Mouse (Mus musculus): ENCODE results near the gene D130043K22Rik. TPM values are rescaled to one million over a fixed set of nuclear protein-coding genes. Genes with fewer than 3 reads are reported as not detected.

Gene D130043K22Rik
- polyA plus RNA-seq, 1 experiment from 2014 or later, result 6.1 TPM

DNA sequence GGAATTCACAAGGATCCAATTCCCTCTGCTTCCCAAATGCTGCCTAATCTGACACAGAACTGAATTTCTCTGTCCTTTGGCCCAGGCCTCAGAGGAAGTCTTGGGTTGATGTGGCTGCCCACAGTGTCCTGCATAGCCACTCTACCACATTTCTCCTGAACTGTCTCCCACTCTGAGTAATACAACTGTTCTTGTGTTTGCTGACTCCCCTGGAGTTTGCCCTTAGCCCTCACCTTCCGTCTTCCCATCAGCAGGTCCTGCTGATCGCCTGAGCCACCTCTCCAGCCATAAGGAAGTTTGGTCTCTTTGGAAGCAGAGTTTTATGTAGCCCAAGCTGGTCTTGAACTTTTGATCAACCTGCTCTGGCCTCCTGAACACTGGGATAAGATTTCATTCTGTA lies 7.1 kb downstream of the D130043K22Rik start:
- no peak overlapping the region for H3K27ac ChIP-seq (ENCODE audit: low read depth, low read length)
- no peaks in the 10 kb centered on the region for H3K36me3 ChIP-seq (ENCODE audit: control insufficient read depth, insufficient read depth, low read length)
- no peaks in the 10 kb centered on the region for H3K9me3 ChIP-seq (ENCODE audit: control insufficient read depth, low read length)
- H3K4me3 ChIP-seq (ENCODE audit: low read depth, low read length), result no peak overlapping the region
- WGBS, result 90% methylated on average over 2 of the region's 2 CpGs
- H3K4me1 ChIP-seq (ENCODE audit: control insufficient read depth, insufficient read depth, low read length), result no peaks in the 10 kb centered on the region
- ATAC-seq (ENCODE audit: low read depth), result no peak
- no peak overlapping the region for H3K9ac ChIP-seq (replicated peaks; ENCODE audit: low read depth, low read length)
- no peaks in the 10 kb centered on the region for H3K27me3 ChIP-seq (ENCODE audit: control insufficient read depth, insufficient read depth, low read length)
- H3K4me2 ChIP-seq (ENCODE audit: low read depth, low read length), result no peak overlapping the region

DNA sequence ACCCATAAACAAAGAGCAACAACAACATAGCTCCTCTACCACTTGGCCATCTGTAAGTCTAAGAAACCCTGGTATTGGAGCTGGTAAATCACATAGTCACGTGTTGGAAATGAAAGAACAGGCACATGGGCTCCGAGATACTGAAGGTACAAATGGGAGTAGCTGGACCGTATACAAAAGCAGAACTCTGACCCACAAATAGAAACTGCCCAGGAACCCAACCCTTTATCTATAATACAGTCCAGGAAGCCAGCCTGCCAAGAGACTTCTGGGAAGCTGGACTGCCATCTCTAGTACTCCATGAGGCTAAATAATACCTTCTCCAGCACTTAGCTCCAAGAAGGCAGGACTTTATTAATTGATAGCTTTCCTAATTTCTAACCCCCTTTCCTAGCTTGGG lies 7.6 kb downstream of the D130043K22Rik start:
- H3K4me1 ChIP-seq (ENCODE audit: control insufficient read depth, insufficient read depth, low read length), result no peaks in the 10 kb centered on the region
- WGBS, result 91% methylated on average over 3 of the region's 3 CpGs
- H3K27me3 ChIP-seq (ENCODE audit: control insufficient read depth, insufficient read depth, low read length), result no peaks in the 10 kb centered on the region
- no peak overlapping the region for H3K4me3 ChIP-seq (ENCODE audit: low read depth, low read length)
- no peak overlapping the region for H3K4me2 ChIP-seq (ENCODE audit: low read depth, low read length)
- no peak overlapping the region for H3K27ac ChIP-seq (ENCODE audit: low read depth, low read length)
- H3K9ac ChIP-seq (replicated peaks; ENCODE audit: low read depth, low read length), result no peak overlapping the region
- no peaks in the 10 kb centered on the region for H3K36me3 ChIP-seq (ENCODE audit: control insufficient read depth, insufficient read depth, low read length)
- no peaks in the 10 kb centered on the region for H3K9me3 ChIP-seq (ENCODE audit: control insufficient read depth, low read length)
- no peak for ATAC-seq (ENCODE audit: low read depth)

DNA sequence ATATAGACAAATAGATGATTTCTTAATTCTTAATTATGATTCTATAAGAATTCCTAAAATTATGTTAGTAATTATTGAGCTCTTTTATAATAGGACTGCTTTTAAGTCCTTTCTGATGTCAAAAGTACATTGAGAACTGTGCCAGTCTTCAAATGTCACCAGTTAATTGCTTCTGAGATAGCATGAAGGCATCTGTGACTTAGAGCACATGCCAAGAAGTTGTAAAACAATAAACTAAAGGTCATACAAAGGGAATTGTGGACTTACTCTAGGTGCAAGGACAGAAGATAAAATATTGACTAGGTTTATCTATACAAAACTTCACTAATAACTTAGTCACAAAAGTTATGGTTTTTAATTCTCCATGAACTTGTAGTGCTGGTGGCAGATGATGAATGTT lies 14.2 kb downstream of the D130043K22Rik start:
- H3K9me3 ChIP-seq (ENCODE audit: control insufficient read depth, low read length), result no peaks in the 10 kb centered on the region
- no peaks in the 10 kb centered on the region for H3K36me3 ChIP-seq (ENCODE audit: control insufficient read depth, insufficient read depth, low read length)
- no peak overlapping the region for H3K27ac ChIP-seq (ENCODE audit: low read depth, low read length)
- H3K9ac ChIP-seq (replicated peaks; ENCODE audit: low read depth, low read length), result no peak overlapping the region
- H3K4me2 ChIP-seq (ENCODE audit: low read depth, low read length), result no peak overlapping the region
- no peak overlapping the region for H3K4me3 ChIP-seq (ENCODE audit: low read depth, low read length)
- H3K4me1 ChIP-seq (ENCODE audit: control insufficient read depth, insufficient read depth, low read length), result no peaks in the 10 kb centered on the region
- H3K27me3 ChIP-seq (ENCODE audit: control insufficient read depth, insufficient read depth, low read length), result no peaks in the 10 kb centered on the region
- no peak for ATAC-seq (ENCODE audit: low read depth)

DNA sequence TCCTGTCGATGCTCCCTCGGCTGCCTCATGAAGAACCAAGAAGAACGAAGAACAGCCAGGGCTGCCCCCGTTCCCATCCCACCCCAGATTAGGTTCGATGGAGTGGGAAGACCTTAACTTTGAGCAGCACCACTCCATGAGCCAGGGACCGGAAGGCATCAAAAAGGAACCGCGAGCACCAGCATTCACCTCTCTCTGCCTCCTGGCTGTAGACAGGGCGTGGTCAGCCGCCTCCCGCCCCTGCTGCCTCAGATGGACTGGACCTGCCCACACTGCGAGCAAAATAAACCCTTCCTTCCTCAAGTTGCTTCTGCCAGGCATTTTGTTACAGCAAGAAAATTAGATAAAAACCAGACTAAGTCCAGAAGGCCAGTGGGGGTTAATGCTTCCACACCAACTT lies 16.1 kb downstream of the D130043K22Rik start:
- H3K27me3 ChIP-seq (ENCODE audit: control insufficient read depth, insufficient read depth, low read length), result no peaks in the 10 kb centered on the region
- H3K9me3 ChIP-seq (ENCODE audit: control insufficient read depth, low read length), result no peaks in the 10 kb centered on the region
- no peaks in the 10 kb centered on the region for H3K4me1 ChIP-seq (ENCODE audit: control insufficient read depth, insufficient read depth, low read length)
- no peaks in the 10 kb centered on the region for H3K36me3 ChIP-seq (ENCODE audit: control insufficient read depth, insufficient read depth, low read length)
- no peak overlapping the region for H3K4me3 ChIP-seq (ENCODE audit: low read depth, low read length)
- ATAC-seq (ENCODE audit: low read depth), result no peak
- H3K9ac ChIP-seq (replicated peaks; ENCODE audit: low read depth, low read length), result no peak overlapping the region
- 66% methylated on average over 12 of the region's 12 CpGs for WGBS
- no peak overlapping the region for H3K4me2 ChIP-seq (ENCODE audit: low read depth, low read length)
- no peak overlapping the region for H3K27ac ChIP-seq (ENCODE audit: low read depth, low read length)

DNA sequence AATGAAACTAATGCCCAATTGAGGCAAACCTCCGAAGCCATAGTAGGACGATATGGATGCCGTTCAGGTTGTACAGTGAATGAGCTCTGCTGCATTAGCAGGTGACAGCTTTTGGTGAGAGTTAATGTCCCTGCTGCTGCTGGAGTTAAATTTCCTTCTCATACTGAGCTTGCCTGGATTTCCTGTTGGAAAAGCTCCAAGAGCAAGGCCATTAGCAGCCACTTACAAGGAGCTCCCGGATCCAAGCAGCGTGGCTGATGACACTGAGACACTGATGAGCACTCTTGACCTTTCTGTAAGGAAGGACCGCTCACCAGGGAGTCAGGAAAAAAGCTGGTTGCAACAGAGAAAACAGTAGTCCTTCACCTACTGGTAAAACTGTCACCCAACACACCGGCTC lies 17.1 kb downstream of the D130043K22Rik start:
- Histone ChIP-seq H3K4me1 (ENCODE audit: control insufficient read depth, insufficient read depth, low read length) (no peaks in the 10 kb centered on the region), H3K9me3 (ENCODE audit: control insufficient read depth, low read length) (no peaks in the 10 kb centered on the region), H3K27ac (ENCODE audit: low read depth, low read length) (no peak overlapping the region), H3K27me3 (ENCODE audit: control insufficient read depth, insufficient read depth, low read length) (no peaks in the 10 kb centered on the region), H3K36me3 (ENCODE audit: control insufficient read depth, insufficient read depth, low read length) (no peaks in the 10 kb centered on the region), H3K4me3 (ENCODE audit: low read depth, low read length) (no peak overlapping the region), H3K9ac (replicated peaks; ENCODE audit: low read depth, low read length) (no peak overlapping the region), H3K4me2 (ENCODE audit: low read depth, low read length) (no peak overlapping the region)
- ATAC-seq (ENCODE audit: low read depth), result no peak
- 80% methylated on average over 7 of the region's 7 CpGs for WGBS

DNA sequence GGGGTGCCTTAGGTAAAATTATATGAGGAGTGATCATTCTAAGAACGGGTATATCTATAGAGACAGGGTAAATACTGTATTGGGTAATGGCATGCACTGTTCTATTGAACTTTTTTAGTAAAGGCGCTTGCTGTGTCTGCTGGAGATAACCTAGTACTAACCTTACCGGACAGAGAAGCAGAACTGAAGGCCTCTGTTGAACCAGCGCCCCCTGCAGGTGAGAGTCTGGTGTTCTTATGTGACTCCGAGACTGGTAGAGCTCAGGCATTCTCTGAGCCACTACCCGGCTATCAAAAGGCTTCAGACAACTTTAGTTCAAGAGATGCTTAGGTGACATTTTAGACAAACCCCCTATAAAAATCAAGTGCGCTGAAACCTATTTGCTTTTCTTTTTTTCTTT lies 17.6 kb downstream of the D130043K22Rik start:
- Histone ChIP-seq H3K27me3 (ENCODE audit: control insufficient read depth, insufficient read depth, low read length) (no peaks in the 10 kb centered on the region), H3K9me3 (ENCODE audit: control insufficient read depth, low read length) (no peaks in the 10 kb centered on the region), H3K4me2 (ENCODE audit: low read depth, low read length) (no peak overlapping the region), H3K4me1 (ENCODE audit: control insufficient read depth, insufficient read depth, low read length) (no peaks in the 10 kb centered on the region), H3K27ac (ENCODE audit: low read depth, low read length) (no peak overlapping the region), H3K9ac (replicated peaks; ENCODE audit: low read depth, low read length) (no peak overlapping the region), H3K36me3 (ENCODE audit: control insufficient read depth, insufficient read depth, low read length) (no peaks in the 10 kb centered on the region), H3K4me3 (ENCODE audit: low read depth, low read length) (no peak overlapping the region)
- 67% methylated on average over 7 of the region's 7 CpGs for WGBS
- ATAC-seq (ENCODE audit: low read depth), result no peak

DNA sequence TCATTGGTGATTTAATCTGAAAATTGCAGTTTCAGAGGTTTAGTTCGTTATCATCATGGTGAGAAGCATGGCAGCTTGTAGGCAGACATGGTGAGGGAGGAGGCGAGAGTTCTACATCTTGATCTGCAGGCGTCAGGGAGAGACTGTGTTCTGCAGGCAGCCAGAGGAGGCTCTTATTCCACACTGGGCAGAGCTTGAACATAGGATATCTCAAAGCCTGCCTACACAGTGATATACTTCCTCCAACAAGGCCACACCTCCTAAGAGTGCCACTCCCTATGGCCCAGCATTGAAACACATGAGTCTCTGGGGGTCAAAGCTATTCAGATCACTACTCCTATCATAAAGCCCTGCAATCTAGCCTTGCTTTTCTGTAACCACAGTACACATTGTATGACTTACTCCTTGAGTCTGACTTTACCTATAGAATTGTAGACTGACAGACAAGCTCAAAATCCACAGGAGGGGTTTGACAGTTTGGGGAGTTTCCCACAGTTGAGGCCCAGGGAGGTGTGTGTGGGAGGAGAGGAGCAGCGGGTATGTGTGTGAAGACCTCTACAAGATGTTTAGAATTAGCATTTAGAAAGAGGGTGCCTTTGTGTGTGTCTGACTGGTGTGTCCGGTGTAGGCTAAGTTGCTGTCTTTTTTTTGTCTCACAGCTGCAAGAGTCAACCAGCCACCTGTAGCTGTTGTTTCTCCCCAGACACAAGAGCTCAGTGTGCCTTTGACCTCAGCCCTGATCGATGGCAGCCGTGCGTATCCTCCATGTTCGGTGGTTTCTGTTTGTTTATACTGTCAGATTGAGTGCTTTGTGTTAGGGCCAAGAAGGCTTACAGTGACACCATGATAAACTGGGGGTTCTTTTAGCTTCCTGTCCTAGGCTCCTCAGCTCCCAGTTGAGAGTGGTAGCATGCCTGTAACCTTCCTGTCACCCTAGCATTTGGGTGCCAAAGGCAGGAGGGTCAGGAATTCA lies 21.8 kb downstream of the D130043K22Rik start:
- 76% methylated on average over 9 of the region's 9 CpGs for WGBS
- no peaks in the 10 kb centered on the region for H3K27me3 ChIP-seq (ENCODE audit: control insufficient read depth, insufficient read depth, low read length)

DNA sequence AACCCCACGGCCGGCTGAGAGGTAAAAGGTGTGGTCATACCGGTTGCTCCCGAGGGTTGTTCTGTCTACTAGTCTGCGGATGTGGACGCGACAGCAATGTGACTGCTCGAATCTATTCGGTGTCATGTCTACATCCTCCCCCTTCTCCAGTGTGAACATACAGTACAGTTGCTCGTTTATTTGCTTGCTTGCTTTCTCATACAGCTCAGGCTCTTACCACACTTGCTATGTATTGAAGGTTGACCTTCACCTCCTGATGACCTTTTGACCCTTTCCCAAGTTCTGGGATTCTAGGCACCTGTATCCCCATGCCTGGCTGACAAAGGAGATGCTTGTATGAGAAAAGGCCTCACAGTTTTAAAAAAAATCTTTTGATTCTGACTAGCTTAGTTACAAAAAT lies 22.9 kb downstream of the D130043K22Rik start:
- H3K4me2 ChIP-seq (ENCODE audit: low read depth, low read length), result no peak overlapping the region

More for the DNA sequence above, 21.8 kb downstream of the D130043K22Rik start:
- Histone ChIP-seq H3K9me3 (ENCODE audit: control insufficient read depth, low read length) (no peaks in the 10 kb centered on the region), H3K4me3 (ENCODE audit: low read depth, low read length) (no peak overlapping the region), H3K9ac (replicated peaks; ENCODE audit: low read depth, low read length) (no peak overlapping the region), H3K4me2 (ENCODE audit: low read depth, low read length) (no peak overlapping the region), H3K36me3 (ENCODE audit: control insufficient read depth, insufficient read depth, low read length) (no peaks in the 10 kb centered on the region), H3K27ac (ENCODE audit: low read depth, low read length) (no peak overlapping the region), H3K4me1 (ENCODE audit: control insufficient read depth, insufficient read depth, low read length) (no peaks in the 10 kb centered on the region)
- no peak for ATAC-seq (ENCODE audit: low read depth)

DNA sequence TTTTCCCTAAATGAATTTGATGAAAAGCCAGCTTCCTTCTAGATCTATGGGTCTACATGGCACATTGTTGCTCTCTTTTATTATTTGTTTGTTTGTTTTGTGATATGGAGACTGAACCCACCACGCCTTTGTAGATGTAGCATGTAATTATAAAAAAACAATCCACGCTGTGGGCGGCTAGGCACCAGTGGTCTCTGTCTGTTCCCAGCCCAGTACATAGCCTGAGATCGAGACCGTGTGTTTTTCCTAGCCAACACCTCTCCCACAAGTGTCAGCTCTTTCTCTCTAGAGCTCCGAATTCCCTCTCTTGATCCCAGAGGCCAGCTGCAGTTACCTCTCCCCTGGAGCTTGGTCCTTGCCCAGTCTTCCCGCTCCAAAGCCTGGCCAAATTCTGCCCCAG lies 23.3 kb downstream of the D130043K22Rik start:
- Histone ChIP-seq H3K36me3 (ENCODE audit: control insufficient read depth, insufficient read depth, low read length) (no peaks in the 10 kb centered on the region), H3K27ac (ENCODE audit: low read depth, low read length) (no peak overlapping the region)

More for the DNA sequence above, 22.9 kb downstream of the D130043K22Rik start:
- ATAC-seq (ENCODE audit: low read depth), result no peak
- no peaks in the 10 kb centered on the region for H3K4me1 ChIP-seq (ENCODE audit: control insufficient read depth, insufficient read depth, low read length)
- no peaks in the 10 kb centered on the region for H3K9me3 ChIP-seq (ENCODE audit: control insufficient read depth, low read length)
- no peaks in the 10 kb centered on the region for H3K27me3 ChIP-seq (ENCODE audit: control insufficient read depth, insufficient read depth, low read length)
- 94% methylated on average over 10 of the region's 10 CpGs for WGBS
- H3K4me3 ChIP-seq (ENCODE audit: low read depth, low read length), result no peak overlapping the region
- no peak overlapping the region for H3K27ac ChIP-seq (ENCODE audit: low read depth, low read length)
- H3K36me3 ChIP-seq (ENCODE audit: control insufficient read depth, insufficient read depth, low read length), result no peaks in the 10 kb centered on the region
- no peak overlapping the region for H3K9ac ChIP-seq (replicated peaks; ENCODE audit: low read depth, low read length)

More for the DNA sequence above, 23.3 kb downstream of the D130043K22Rik start:
- WGBS, result 92% methylated on average over 7 of the region's 7 CpGs
- Histone ChIP-seq H3K4me1 (ENCODE audit: control insufficient read depth, insufficient read depth, low read length) (no peaks in the 10 kb centered on the region), H3K4me3 (ENCODE audit: low read depth, low read length) (no peak overlapping the region), H3K9me3 (ENCODE audit: control insufficient read depth, low read length) (no peaks in the 10 kb centered on the region), H3K27me3 (ENCODE audit: control insufficient read depth, insufficient read depth, low read length) (no peaks in the 10 kb centered on the region), H3K9ac (replicated peaks; ENCODE audit: low read depth, low read length) (no peak overlapping the region), H3K4me2 (ENCODE audit: low read depth, low read length) (no peak overlapping the region)
- no peak for ATAC-seq (ENCODE audit: low read depth)
